Mouse (Mus musculus) ES-Bruce4 (cell line): ENCODE results near the gene Ccdc62.

Experiments
- CTCF ChIP-seq: IDR thresholded peaks from one replicate; pipeline ENCODE4 v1.8.1; 2011; ENCODE audit warnings: low read depth, low read length
- POLR2A ChIP-seq: IDR thresholded peaks from one replicate; pipeline ENCODE4 v1.8.1; 2011; ENCODE audit warnings: low read length; ENCODE audit not compliant: insufficient read depth

DNA sequence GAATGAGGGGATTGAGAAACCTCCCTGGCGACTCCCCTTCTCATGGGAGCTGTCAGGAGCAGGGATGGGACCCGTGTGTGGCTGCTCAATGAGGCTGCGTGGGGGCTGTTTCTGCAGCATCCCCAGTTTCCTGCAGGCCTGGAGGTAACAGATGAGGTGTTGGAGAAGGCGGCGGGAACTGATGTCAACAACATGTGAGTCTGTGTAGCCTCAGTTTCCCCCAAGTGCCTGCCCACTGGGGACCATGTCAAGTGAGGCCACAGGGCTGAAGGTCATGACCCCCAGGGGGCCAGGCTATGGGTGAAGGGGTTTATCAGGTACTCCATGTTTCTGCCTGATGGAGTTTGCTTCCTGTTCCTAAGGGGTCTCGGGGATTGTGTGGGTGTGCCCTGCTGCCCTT lies 60.8 kb downstream of the Ccdc62 start:
- no peak for TF ChIP-seq CTCF
- TF ChIP-seq POLR2A, result no peak
